Mouse (Mus musculus): ENCODE data around the gene Rest.

Gene Rest

DNA sequence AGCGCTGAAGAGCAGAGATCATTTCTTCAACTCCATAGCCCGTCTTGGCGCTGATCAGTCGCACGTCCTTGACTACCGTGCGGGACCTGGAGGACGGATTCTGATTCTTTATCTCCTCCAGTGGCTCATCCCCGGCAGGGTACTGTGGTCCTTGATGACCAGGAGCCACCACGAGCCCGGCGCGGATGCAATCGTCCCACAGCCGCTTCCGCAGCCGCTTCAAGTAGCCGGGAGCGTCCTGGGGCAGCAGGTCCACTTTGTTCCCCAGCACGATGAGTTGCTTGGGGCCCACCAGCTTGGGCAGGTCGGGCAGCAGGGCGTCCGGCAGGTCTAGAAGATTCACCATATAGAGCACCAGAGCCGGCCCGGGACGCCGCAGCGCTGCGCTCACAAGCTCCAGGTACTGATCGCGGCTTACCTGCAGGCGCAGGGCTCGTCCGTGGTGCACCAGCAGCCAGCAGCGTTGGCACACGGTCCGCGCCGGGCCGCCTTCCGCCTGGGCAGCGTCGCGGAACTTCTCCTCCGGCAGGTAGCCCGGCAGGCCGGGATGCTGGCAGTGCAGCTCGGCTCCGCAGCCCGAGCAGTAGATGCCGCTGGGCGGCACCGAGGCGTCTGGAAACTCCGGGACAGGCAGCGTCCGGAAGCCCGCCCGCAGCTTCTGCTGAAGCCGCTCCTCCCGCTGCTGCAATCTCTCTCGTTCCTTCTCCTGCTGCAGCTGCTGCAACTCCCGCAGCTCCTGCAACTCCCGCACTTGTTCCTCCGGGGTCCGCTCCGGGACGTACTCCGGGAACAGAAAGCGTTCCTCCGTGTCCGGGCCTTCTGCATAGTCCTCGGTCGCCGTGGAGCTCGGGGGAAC lies 44.0 kb downstream of the Rest start:
- DNase-seq (ENCODE audit: low read depth, low spot score) = peak; percentile 75

DNA sequence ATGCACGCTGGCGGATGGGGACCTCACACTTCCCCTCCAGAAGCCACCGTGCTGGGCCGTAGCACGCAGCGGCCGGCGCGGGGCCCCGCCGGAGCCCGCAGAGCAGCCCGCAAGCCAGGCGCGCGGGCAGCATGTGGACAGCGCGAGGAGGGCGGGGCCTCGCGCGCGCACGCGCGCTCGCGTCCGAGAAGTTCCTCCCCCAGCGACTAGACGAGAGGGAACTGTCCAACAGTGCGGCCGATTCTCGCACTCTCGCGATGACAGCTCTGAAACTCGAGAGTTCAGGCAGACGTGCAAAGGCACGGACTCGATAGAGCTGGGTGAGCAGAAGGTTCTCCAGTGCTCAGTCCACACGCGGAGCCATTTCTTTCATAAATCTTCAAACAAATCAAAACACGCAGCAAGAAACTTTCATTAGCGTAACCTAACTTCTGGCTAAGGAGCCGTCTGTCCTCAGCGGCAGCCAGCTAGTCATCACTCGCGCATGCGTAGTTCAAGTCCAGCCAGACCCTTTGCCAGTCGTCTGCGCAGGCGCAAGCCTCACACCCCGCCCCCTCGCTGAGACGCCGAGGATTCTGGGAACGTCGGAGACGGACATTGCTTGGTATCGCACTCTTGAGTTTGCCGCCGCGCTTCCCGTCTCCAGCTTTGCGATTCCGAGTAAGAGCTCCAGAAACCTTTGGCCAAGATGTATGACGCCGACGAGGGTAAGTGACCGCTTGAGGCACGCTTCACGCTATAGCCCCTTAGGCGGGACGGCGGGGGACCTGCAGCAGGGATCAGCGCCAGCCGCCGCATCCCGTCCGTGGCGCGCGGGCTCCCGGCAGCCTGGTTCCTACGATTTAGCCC lies 44.9 kb downstream of the Rest start, which contains the start of the genes Noa1 and Polr2b:
Gene Noa1 (minus strand): TSS at position 161 of the 849 bp plus-strand sequence.
Gene Polr2b (plus strand): TSS at position 224 of the 849 bp plus-strand sequence.
- DNase-seq (ENCODE audit: low read depth, low spot score) = peak; percentile 98

DNA sequence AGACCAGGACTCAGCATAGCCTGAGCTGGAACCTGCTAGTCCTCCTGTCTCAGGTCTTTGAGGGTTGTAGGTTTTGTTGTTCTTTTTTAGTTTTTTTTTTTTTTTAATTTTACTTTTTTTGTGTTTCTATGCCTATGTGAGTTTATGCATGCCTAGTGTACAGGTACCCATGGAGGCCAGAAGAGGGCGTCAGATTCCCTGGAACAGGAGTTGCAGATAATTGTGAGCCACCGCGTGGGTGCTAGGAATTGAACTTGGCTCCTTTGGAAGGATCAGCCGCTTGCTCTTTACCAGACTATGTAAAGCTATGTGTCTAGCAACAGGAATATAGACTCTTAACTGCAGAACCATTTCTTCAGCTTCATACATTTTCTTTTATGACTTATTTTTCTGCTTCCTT lies 48.9 kb downstream of the Rest start:
- no peak for DNase-seq (ENCODE audit: low read depth, low spot score)

DNA sequence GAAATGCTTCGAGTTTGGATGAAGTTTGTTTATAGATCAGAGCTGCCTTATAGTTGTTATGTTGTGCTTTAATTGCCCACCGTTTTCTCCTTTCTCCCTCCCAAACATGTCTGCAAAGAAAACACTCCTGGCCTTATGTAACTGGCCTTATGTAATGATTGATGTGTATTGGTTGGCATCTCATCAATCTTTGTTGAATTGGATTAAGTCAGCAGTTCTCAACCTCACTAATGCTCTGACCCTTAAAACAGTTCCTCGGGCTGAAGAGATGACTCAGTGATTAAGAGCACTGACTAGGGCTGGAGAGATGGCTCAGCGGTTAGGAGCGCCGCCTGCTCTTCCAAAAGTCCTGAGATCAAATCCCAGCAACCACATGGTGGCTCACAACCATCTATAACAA lies 49.7 kb downstream of the Rest start:
- no peak for DNase-seq (ENCODE audit: low read depth, low spot score)

DNA sequence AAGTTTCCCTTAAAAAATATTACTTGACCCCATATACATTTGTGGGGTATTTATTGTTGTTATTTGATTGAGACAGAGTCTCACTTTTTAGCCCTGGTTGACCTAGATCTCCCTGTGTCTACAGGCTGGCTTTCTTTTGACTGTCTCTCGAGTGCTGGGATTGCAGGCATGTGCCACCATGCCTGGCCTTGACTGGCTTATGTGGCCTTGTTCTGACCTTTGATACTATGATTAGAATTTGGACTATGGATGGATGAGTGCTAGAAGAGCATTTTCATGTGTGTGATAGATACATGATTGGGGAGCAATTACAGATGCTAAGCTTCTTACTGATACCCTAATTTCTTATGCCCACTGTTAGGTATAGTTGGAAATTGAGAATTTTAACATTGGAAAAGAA lies 59.6 kb downstream of the Rest start:
- no peak for DNase-seq (ENCODE audit: low read depth, low spot score)

DNA sequence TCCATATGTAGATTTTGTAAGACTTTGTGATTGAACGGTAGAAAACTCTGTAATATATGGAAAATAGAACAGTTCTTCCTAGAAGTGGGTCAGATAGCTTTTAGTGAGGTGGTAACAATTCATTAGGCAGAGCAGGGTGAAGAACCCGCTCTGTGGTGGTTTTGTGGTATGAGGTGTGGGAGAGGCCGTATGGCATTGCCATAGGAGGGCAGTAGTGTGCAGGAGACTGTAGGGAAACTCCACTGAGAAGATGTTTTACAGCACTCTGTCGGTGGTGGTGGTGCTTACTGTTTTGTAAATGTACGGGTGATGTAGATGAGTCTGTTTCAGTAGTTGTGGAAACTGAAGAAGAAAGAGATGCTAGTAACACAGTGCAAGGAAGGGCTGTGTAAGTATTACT lies 64.9 kb downstream of the Rest start:
- DNase-seq (ENCODE audit: low read depth, low spot score) = peak; percentile 24
